Mouse (Mus musculus) mouse trophoblast stem cell (cell line): ENCODE measurements around the gene Ror1.

Source experiments
- in situ Hi-C, 2 experiments: fragments of 300-500 bp; cut with MseI, MboI; formaldehyde crosslinking; loops; 2 replicates in 1 of 2; 3 replicates in 1 of 2; pipeline ENCODE4 v1.15.1; 2025

Gene Ror1

GRCm38 (mm10) chr4:100377231-100377630 is 281.6 kb downstream of the Ror1 start:
- in situ Hi-C loops: no loop called here

GRCm38 (mm10) chr4:100377996-100378395 is 282.4 kb downstream of the Ror1 start:
- in situ Hi-C loops: no loop called here

- in situ Hi-C loops: no loop called here
These were observed 286.2 kb downstream of the Ror1 start for GRCm38 (mm10) chr4:100381760-100382159.

- in situ Hi-C loops: no loop called here
These were observed 290.8 kb downstream of the Ror1 start for GRCm38 (mm10) chr4:100386272-100386988.

GRCm38 (mm10) chr4:100390436-100390835 is 294.8 kb downstream of the Ror1 start:
- in situ Hi-C loops: no loop called here

- in situ Hi-C loops: no loop called here
These were observed 295.4 kb downstream of the Ror1 start for GRCm38 (mm10) chr4:100391021-100391420.

- in situ Hi-C loops: no loop called here
These were observed 297.9 kb downstream of the Ror1 start for GRCm38 (mm10) chr4:100393374-100394061.

- in situ Hi-C loops: no loop called here
These were observed 299.8 kb downstream of the Ror1 start for GRCm38 (mm10) chr4:100395407-100395806.

- in situ Hi-C loops: no loop called here
These were observed 302.5 kb downstream of the Ror1 start for GRCm38 (mm10) chr4:100398079-100398478.

GRCm38 (mm10) chr4:100401078-100401477 is 305.5 kb downstream of the Ror1 start:
- in situ Hi-C loops: loop anchor here in 1 of 2 experiments (10.0 kb wide), 1 partner anchor 306 kb away; the partner anchor contains the start of gene Ror1

- in situ Hi-C loops: loop anchor here in 1 of 2 experiments (10.0 kb wide), 1 partner anchor 307 kb away; the partner anchor contains the start of gene Ror1
These were observed 306.2 kb downstream of the Ror1 start for GRCm38 (mm10) chr4:100401581-100402470.

GRCm38 (mm10) chr4:100407261-100407874 is 311.8 kb downstream of the Ror1 start:
- in situ Hi-C loops: loop anchor here (5.0 to 10.0 kb wide), 2 partner anchors 195 to 313 kb away; partner anchors contain the start of gene Ror1 (in 1 of the 2)

- in situ Hi-C loops: loop anchor here (5.0 to 10.0 kb wide), 2 partner anchors 197 to 315 kb away; partner anchors contain the start of gene Ror1 (in 1 of the 2)
These were observed 313.9 kb downstream of the Ror1 start for GRCm38 (mm10) chr4:100409521-100409920.

GRCm38 (mm10) chr4:100411841-100412539 is 316.4 kb downstream of the Ror1 start:
- in situ Hi-C loops: no loop called here

GRCm38 (mm10) chr4:100422756-100423155 is 327.2 kb downstream of the Ror1 start:
- in situ Hi-C loops: no loop called here

- in situ Hi-C loops: no loop called here
These were observed 330.5 kb downstream of the Ror1 start for GRCm38 (mm10) chr4:100426101-100426500.

GRCm38 (mm10) chr4:100429371-100429900 is 333.8 kb downstream of the Ror1 start:
- in situ Hi-C loops: no loop called here

GRCm38 (mm10) chr4:100435281-100436168 is 339.9 kb downstream of the Ror1 start:
- in situ Hi-C loops: no loop called here

GRCm38 (mm10) chr4:100436169-100436547 is 340.6 kb downstream of the Ror1 start:
- in situ Hi-C loops: no loop called here
